ENCODE assay signal across 8 mouse cellular contexts in the genomic region with DNA sequence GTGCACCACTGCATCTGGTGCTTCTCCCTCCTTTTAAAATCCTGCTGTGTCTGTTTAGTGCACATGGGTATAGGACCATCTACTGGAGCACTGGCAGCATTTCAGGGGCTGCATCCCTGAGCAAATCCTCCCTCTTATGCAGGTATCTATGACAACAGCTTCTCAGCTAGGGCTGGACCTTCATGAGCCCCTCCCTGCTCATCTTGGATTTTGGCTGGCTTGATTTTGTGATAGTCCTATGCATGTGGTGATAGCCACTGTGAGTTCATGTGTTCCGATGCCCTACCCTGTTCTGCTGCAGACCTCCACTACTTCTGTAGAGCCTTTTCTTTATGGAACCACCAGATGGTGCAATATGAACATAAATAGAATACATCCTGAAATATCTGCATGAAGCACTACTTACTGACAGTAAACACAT. TPM values are rescaled to one million over a fixed set of nuclear protein-coding genes. Genes with fewer than 3 reads are reported as not detected.
DNase-seq lines count a peak whose midpoint lies in the region; ATAC-seq lines count a peak whose summit lies in the region.

No protein-coding gene starts in this region.

- peak; percentile 74 for ATAC-seq in CD4-positive, CD25-positive, alpha-beta regulatory T cell, adult 4 months
- ATAC-seq in common myeloid progenitor, adult 5-6 weeks (replicated peaks; ENCODE audit: low read depth, poor library complexity, severe bottlenecking) = peak; percentile 94
- peak; percentile 83 for ATAC-seq in megakaryocyte-erythroid progenitor cell, adult 5-6 weeks (replicated peaks; ENCODE audit: low FRiP score, low TSS enrichment, poor library complexity, severe bottlenecking)

- peak; percentile 38 for DNase-seq in heart, adult 8-10 months (ENCODE audit: low spot score)
- DNase-seq in heart, adult 11 months = no peak
- peak; percentile 67 for DNase-seq in induced T-regulatory cell, adult 2 months (ENCODE audit: low read depth)
- peak; percentile 54 for DNase-seq in telencephalon, adult 2 months (ENCODE audit: low read depth, low spot score)
- DNase-seq in testis, postnatal 14 days (ENCODE audit: low spot score) = no peak

RNA-seq across cellular contexts. Expression of gene Terb2, which starts 8.4 kb away (rescaled TPM):
- total RNA-seq in heart, adult 8-10 months (2022) = not detected
- polyA plus RNA-seq in CD4-positive, CD25-positive, alpha-beta regulatory T cell, adult 4 months (2017; shearing (Covaris generic)) = not detected
- not detected in 2 replicates for total RNA-seq in common myeloid progenitor, adult 5-6 weeks (2017)
- not detected in 2 replicates for total RNA-seq in megakaryocyte-erythroid progenitor cell, adult 5-6 weeks (2014; fragmentation: Nextera tagmentation)
- not detected in 2 replicates for total RNA-seq in megakaryocyte-erythroid progenitor cell, adult 5-6 weeks (2017)

RNA-seq across cellular contexts. Expression of gene Patl2, which starts 8.5 kb away (rescaled TPM):
- not detected for total RNA-seq in heart, adult 8-10 months (2022)
- 1 to 10 TPM; 1.2 to 1.5 TPM for polyA plus RNA-seq in CD4-positive, CD25-positive, alpha-beta regulatory T cell, adult 4 months (2017; shearing (Covaris generic))
- total RNA-seq in common myeloid progenitor, adult 5-6 weeks (2017) = not detected in 2 replicates
- not detected in 2 replicates for total RNA-seq in megakaryocyte-erythroid progenitor cell, adult 5-6 weeks (2014; fragmentation: Nextera tagmentation)
- total RNA-seq in megakaryocyte-erythroid progenitor cell, adult 5-6 weeks (2017) = not detected in 2 replicates

RNA-seq across cellular contexts. Expression of gene Trim69, which starts 34.0 kb away (rescaled TPM):
- under 1 TPM in 1 of 4 experiments, not detected in 3; 0.22 TPM for total RNA-seq in heart, adult 8-10 months (2022)
- polyA plus RNA-seq in CD4-positive, CD25-positive, alpha-beta regulatory T cell, adult 4 months (2017; shearing (Covaris generic)) = under 1 TPM in 1 of 2 experiments, not detected in 1; 0.35 TPM
- not detected in 2 replicates for total RNA-seq in common myeloid progenitor, adult 5-6 weeks (2017)
- not detected in 2 replicates for total RNA-seq in megakaryocyte-erythroid progenitor cell, adult 5-6 weeks (2014; fragmentation: Nextera tagmentation)
- total RNA-seq in megakaryocyte-erythroid progenitor cell, adult 5-6 weeks (2017) = 0.76 and 1.1 TPM in 2 replicates

RNA-seq across cellular contexts. Expression of gene Sord, which starts 40.0 kb away (rescaled TPM):
- total RNA-seq in heart, adult 8-10 months (2022) = 100 to 1,000 TPM; 182 to 228 (median 200) TPM
- 1 to 10 TPM; 4.1 to 4.4 TPM for polyA plus RNA-seq in CD4-positive, CD25-positive, alpha-beta regulatory T cell, adult 4 months (2017; shearing (Covaris generic))
- total RNA-seq in common myeloid progenitor, adult 5-6 weeks (2017) = 79.5 and 86.8 TPM in 2 replicates
- total RNA-seq in megakaryocyte-erythroid progenitor cell, adult 5-6 weeks (2014; fragmentation: Nextera tagmentation) = 89.6 and 95.4 TPM in 2 replicates
- 115 and 122 TPM in 2 replicates for total RNA-seq in megakaryocyte-erythroid progenitor cell, adult 5-6 weeks (2017)

RNA-seq across cellular contexts. Expression of gene B2m, which starts 47.0 kb away (rescaled TPM):
- total RNA-seq in heart, adult 8-10 months (2022) = 100 to 1,000 TPM; 199 to 255 (median 220) TPM
- 1,000 to 10,000 TPM; 7,747 to 9,345 TPM for polyA plus RNA-seq in CD4-positive, CD25-positive, alpha-beta regulatory T cell, adult 4 months (2017; shearing (Covaris generic))
- 2,084 and 2,334 TPM in 2 replicates for total RNA-seq in common myeloid progenitor, adult 5-6 weeks (2017)
- total RNA-seq in megakaryocyte-erythroid progenitor cell, adult 5-6 weeks (2014; fragmentation: Nextera tagmentation) = 1,448 and 1,509 TPM in 2 replicates
- total RNA-seq in megakaryocyte-erythroid progenitor cell, adult 5-6 weeks (2017) = 1,672 and 1,891 TPM in 2 replicates

Comparison
In these comparisons a context has a peak if more than half of its experiments do, and no peak if none do; other contexts are left out.
1. DNase-seq: peak in heart, adult 8-10 months (single experiment), induced T-regulatory cell, adult 2 months (single experiment) and telencephalon, adult 2 months (single experiment); none in heart, adult 11 months (single experiment) and testis, postnatal 14 days (single experiment).
2. Peak in every context shown above with its lines, with median percentiles within 50 percentile points of each other: ATAC-seq.